Mouse (Mus musculus) midbrain, embryonic 11.5 days (tissue): Measurements from ENCODE around the gene Ppp1r13l. TPM values are rescaled to one million over a fixed set of nuclear protein-coding genes. Genes with fewer than 3 reads are reported as not detected.

Experiments used
- ATAC-seq: fragments of 200-750 bp; cut with Nextera tagmentation; 2 replicates; pipeline ENCODE4 v1.8.0; 2017; ENCODE audit warnings: moderate TSS enrichment, moderate library complexity; ENCODE audit not compliant: low FRiP score
- DNase-seq: peaks from one replicate; pipeline ENCODE4 v3.0.0; 2015; ENCODE audit warnings: low spot score; ENCODE audit errors: missing footprints
- H3K27ac ChIP-seq: fragments of 300-500 bp; sonication (generic); 2 replicates; pipeline ENCODE4 v1.5.1; 2014; ENCODE audit warnings: low read depth, low read length
- H3K27me3 ChIP-seq: fragments of 300-500 bp; sonication (generic); 2 replicates; pipeline ENCODE4 v1.6.1; 2014; ENCODE audit warnings: mild to moderate bottlenecking, low read length, moderate library complexity, mixed read lengths; ENCODE audit not compliant: control insufficient read depth, insufficient read depth
- H3K36me3 ChIP-seq: fragments of 300-500 bp; sonication (generic); 2 replicates; pipeline ENCODE4 v1.6.1; 2014; ENCODE audit warnings: mild to moderate bottlenecking, low read length, moderate library complexity, mixed read lengths; ENCODE audit not compliant: control insufficient read depth, insufficient read depth
- H3K4me1 ChIP-seq: fragments of 300-500 bp; sonication (generic); 2 replicates; pipeline ENCODE4 v1.6.1; 2014; ENCODE audit warnings: low read length; ENCODE audit not compliant: control insufficient read depth, insufficient read depth
- H3K4me2 ChIP-seq: fragments of 300-500 bp; sonication (generic); 2 replicates; pipeline ENCODE4 v1.6.1; 2014; ENCODE audit warnings: mild to moderate bottlenecking, moderate library complexity
- H3K4me3 ChIP-seq: fragments of 300-500 bp; sonication (generic); 2 replicates; pipeline ENCODE4 v1.5.1; 2014; ENCODE audit warnings: low read depth, low read length
- H3K9ac ChIP-seq: fragments of 300-500 bp; sonication (generic); 2 replicates; pipeline ENCODE4 v1.6.1; 2014; ENCODE audit warnings: low read length
- H3K9me3 ChIP-seq: fragments of 300-500 bp; sonication (generic); 2 replicates; pipeline ENCODE4 v1.6.1; 2016; ENCODE audit warnings: low read length; ENCODE audit not compliant: control insufficient read depth
- WGBS: fragments of 180-500 bp; shearing (Covaris S2); extraction: QIAGEN DNeasy Blood & Tissue Kit; methylation state at CpG from one replicate; pipeline ENCODE4 v1.1.7; 2014; 5-methylcytosine and 5-hydroxymethylcytosine counted together
- polyA plus RNA-seq: library from polyadenylated mRNA; unstranded; fragments of >200 nt; fragmentation: Nextera tagmentation; extraction: Ambion mirVana; gene quantifications from 2 replicates; pipeline ENCODE4 v1.2.1, GENCODE M21; 2014

The Ppp1r13l gene
- polyA plus RNA-seq, 1 experiment from 2014 or later, result 3.0 TPM

- H3K4me2 ChIP-seq, result no peak overlapping the region
- H3K9ac ChIP-seq, result no peak overlapping the region; the same call in 1 of the 2 replicates
- H3K4me3 ChIP-seq, result no peak overlapping the region
- H3K36me3 ChIP-seq, result peaks cover 46% of the 10 kb centered on the region
- no peak for DNase-seq
- no peaks in the 10 kb centered on the region for H3K27me3 ChIP-seq
- peak overlapping the region; percentile 57 for H3K27ac ChIP-seq
- no peaks in the 10 kb centered on the region for H3K9me3 ChIP-seq
- 64% methylated on average over 10 of the region's 10 CpGs for WGBS
- peaks cover 12% of the 10 kb centered on the region for H3K4me1 ChIP-seq
- peak; percentile 73 for ATAC-seq
These were observed 29.3 kb downstream of the Ppp1r13l start for GRCm38 (mm10) chr7:19388699-19389413.

DNA sequence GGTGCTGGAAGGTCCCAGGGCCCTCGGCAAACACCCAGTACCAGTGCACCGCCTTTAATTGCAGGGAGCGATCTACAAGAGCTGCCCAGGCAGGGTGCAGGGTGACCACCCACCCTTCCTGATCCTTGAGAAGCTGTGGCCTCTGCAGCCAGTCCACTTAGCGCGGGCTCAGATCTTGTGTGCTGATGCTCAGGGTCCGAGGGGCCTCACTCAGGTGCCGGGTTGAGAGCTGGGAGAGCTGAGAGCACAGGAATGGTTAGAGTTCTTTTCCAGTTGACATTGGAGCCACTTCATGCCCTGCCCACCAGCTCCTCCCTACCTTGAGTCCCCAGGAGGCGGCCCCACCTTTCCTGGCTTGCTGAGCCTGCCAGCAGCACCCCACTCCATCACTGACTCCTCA is 34.9 kb downstream of the Ppp1r13l start:
- no peak overlapping the region for H3K4me3 ChIP-seq
- DNase-seq, result peak; percentile 54
- no peak overlapping the region for H3K4me2 ChIP-seq
- H3K36me3 ChIP-seq, result peaks cover 36% of the 10 kb centered on the region
- H3K9ac ChIP-seq, result no peak overlapping the region
- H3K4me1 ChIP-seq, result peaks cover 3% of the 10 kb centered on the region; the same call in 1 of the 2 replicates
- no peak overlapping the region for H3K27ac ChIP-seq
- WGBS, result 92% methylated on average over 8 of the region's 8 CpGs
- no peaks in the 10 kb centered on the region for H3K9me3 ChIP-seq
- ATAC-seq, result no peak
- H3K27me3 ChIP-seq, result peaks cover 6% of the 10 kb centered on the region

- DNase-seq (peak; percentile 91), ATAC-seq (peak; percentile 29; the same call in 1 of the 2 replicates)
- peak overlapping the region; percentile 41 for H3K4me2 ChIP-seq
- peaks cover 30% of the 10 kb centered on the region for H3K27me3 ChIP-seq
- H3K9me3 ChIP-seq, result 0 out of 2 replicates have a peak, but pooled peaks cover 2% of the 10 kb centered on the region
- H3K4me3 ChIP-seq, result peak overlapping the region; percentile 19
- peaks cover 4% of the 10 kb centered on the region for H3K36me3 ChIP-seq
- 2% methylated on average over 27 of the region's 27 CpGs for WGBS
- H3K9ac ChIP-seq, result peak overlapping the region; percentile 42
- peaks cover 9% of the 10 kb centered on the region; the same call in 1 of the 2 replicates for H3K4me1 ChIP-seq
- H3K27ac ChIP-seq, result no peak overlapping the region
These were observed 40.1 kb downstream of the Ppp1r13l start for GRCm38 (mm10) chr7:19399496-19400280.

GRCm38 (mm10) chr7:19400946-19401345 is 41.4 kb downstream of the Ppp1r13l start:
- Histone ChIP-seq H3K4me3 (no peak overlapping the region), H3K4me2 (no peak overlapping the region), H3K27ac (no peak overlapping the region), H3K9ac (no peak overlapping the region), H3K4me1 (peaks cover 10% of the 10 kb centered on the region; the same call in 1 of the 2 replicates), H3K9me3 (0 out of 2 replicates have a peak, but pooled peaks cover 2% of the 10 kb centered on the region), H3K27me3 (peaks cover 34% of the 10 kb centered on the region), H3K36me3 (no peaks in the 10 kb centered on the region)
- ATAC-seq, result no peak
- WGBS, result 83% methylated on average over 4 of the region's 4 CpGs
- peak; percentile 80 for DNase-seq

- no peak overlapping the region for H3K4me2 ChIP-seq
- peak; percentile 82 for DNase-seq
- ATAC-seq, result 0 out of 2 replicates have a peak, but pooled peaks have one; percentile 7
- 0 out of 2 replicates have a peak, but pooled peaks cover 2% of the 10 kb centered on the region for H3K9me3 ChIP-seq
- H3K4me1 ChIP-seq, result peaks cover 10% of the 10 kb centered on the region; the same call in 1 of the 2 replicates
- no peak overlapping the region for H3K4me3 ChIP-seq
- peaks cover 36% of the 10 kb centered on the region for H3K27me3 ChIP-seq
- no peaks in the 10 kb centered on the region for H3K36me3 ChIP-seq
- 78% methylated on average over 9 of the region's 9 CpGs for WGBS
- no peak overlapping the region for H3K9ac ChIP-seq
- no peak overlapping the region for H3K27ac ChIP-seq
These were observed 43.1 kb downstream of the Ppp1r13l start for GRCm38 (mm10) chr7:19402535-19403112.

DNA sequence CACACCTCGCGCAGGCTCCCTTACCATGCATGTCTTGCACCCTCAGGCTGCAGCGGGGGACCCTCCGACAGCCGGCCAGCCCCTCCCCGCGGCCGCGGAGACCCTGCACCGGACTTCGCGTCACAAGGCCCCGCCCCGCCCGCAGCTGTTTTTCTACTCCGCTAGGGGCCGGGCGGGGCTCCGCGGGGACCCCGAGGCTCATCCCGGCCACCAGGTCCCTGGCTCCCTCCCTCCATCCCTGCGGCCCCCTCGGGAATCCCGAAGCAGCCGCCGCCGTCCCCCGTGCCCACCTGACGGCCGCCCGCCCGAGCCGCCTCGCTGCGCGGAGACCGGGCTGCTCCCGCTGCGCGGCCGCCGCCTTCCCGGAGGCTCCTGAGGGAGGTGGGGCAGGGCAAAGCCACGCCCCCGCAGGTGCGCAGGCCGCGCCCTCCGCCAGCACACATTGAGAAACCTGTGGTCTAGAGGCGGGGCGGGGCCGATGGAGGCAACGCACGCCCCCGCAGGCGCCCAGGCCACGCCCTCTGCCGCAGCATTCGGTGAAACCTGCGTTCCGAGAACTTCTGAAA is 44.3 kb downstream of the Ppp1r13l start, which contains the start of gene Klc3:
Gene Klc3, minus strand, starts transcription at position 374 of the 566 bp plus-strand sequence.
- peak within 1 kb of the TSS; percentile 66 for H3K4me2 ChIP-seq
- ATAC-seq (peak; percentile 31), DNase-seq (peak; percentile 90)
- H3K27ac ChIP-seq, result no peak within 1 kb of the TSS
- no peaks in the 10 kb centered on the region for H3K36me3 ChIP-seq
- H3K4me1 ChIP-seq, result peaks cover 10% of the 10 kb centered on the region; the same call in 1 of the 2 replicates
- 2% methylated on average over 57 of the region's 62 CpGs for WGBS
- H3K27me3 ChIP-seq, result peaks cover 36% of the 10 kb centered on the region
- H3K9ac ChIP-seq, result peak within 1 kb of the TSS; percentile 52
- 0 out of 2 replicates have a peak, but pooled peaks cover 2% of the 10 kb centered on the region for H3K9me3 ChIP-seq
- peak within 1 kb of the TSS; percentile 47 for H3K4me3 ChIP-seq

DNA sequence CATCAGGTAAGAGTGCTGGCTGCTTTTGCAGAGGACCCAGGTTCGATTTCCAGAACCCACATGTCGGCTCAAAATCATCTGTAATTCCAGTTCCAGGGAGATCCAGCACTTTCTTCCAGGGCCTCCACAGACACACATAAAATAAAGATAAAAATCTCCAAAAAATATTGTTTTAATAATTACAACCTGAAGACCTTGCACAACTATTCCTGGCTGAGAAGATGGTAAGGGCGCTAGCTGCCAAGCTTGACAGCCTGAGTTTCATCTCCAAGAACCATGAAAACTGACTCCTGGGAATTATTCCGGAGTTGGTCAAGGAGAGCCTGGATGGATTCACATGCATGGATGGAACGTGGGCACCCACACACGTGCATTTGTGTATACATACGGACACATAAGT is 44.9 kb downstream of the Ppp1r13l start, which contains the start of gene Ckm:
Gene Ckm, plus strand, starts transcription at position 301 of the 400 bp plus-strand sequence.
- ATAC-seq (no peak), DNase-seq (no peak)
- no peak within 1 kb of the TSS for H3K27ac ChIP-seq
- H3K27me3 ChIP-seq, result peaks cover 30% of the 10 kb centered on the region
- H3K4me2 ChIP-seq, result peak within 1 kb of the TSS; percentile 66
- peaks cover 7% of the 10 kb centered on the region; the same call in 1 of the 2 replicates for H3K4me1 ChIP-seq
- peak within 1 kb of the TSS; percentile 52 for H3K9ac ChIP-seq
- no peaks in the 10 kb centered on the region for H3K36me3 ChIP-seq
- H3K9me3 ChIP-seq, result 0 out of 2 replicates have a peak, but pooled peaks cover 2% of the 10 kb centered on the region
- WGBS, result 54% methylated on average over 7 of the region's 7 CpGs
- H3K4me3 ChIP-seq, result peak within 1 kb of the TSS; percentile 47

- H3K36me3 ChIP-seq, result no peaks in the 10 kb centered on the region
- H3K9me3 ChIP-seq, result 0 out of 2 replicates have a peak, but pooled peaks cover 2% of the 10 kb centered on the region
- WGBS, result 3% methylated on average over 19 of the region's 19 CpGs
- H3K4me3 ChIP-seq, result no peak overlapping the region
- peaks cover 5% of the 10 kb centered on the region; the same call in 1 of the 2 replicates for H3K4me1 ChIP-seq
- H3K4me2 ChIP-seq, result no peak overlapping the region; the same call in 1 of the 2 replicates
- ATAC-seq (peak; percentile 77), DNase-seq (peak; percentile 100)
- no peak overlapping the region for H3K27ac ChIP-seq
- H3K9ac ChIP-seq, result no peak overlapping the region
- peaks cover 30% of the 10 kb centered on the region for H3K27me3 ChIP-seq
These were observed 45.9 kb downstream of the Ppp1r13l start for GRCm38 (mm10) chr7:19405417-19405816.
